Mouse (Mus musculus) neural tube, embryonic 12.5 days (tissue): ENCODE data around the gene Dedd. TPM values are rescaled to one million over a fixed set of nuclear protein-coding genes. Genes with fewer than 3 reads are reported as not detected.

Source experiments
- ATAC-seq: fragments of 200-750 bp; cut with Nextera tagmentation; 2 replicates; pipeline ENCODE4 v1.8.0; 2017; ENCODE audit warnings: low read depth, mild to moderate bottlenecking, moderate TSS enrichment, moderate library complexity; ENCODE audit not compliant: low FRiP score
- H3K27ac ChIP-seq: fragments of 300-500 bp; sonication (generic); 2 replicates; pipeline ENCODE4 v1.5.1; 2016
- H3K27me3 ChIP-seq: fragments of 300-500 bp; sonication (generic); replicated peaks from 2 replicates; pipeline ENCODE4 v1.6.1; 2016; ENCODE audit warnings: mild to moderate bottlenecking
- H3K36me3 ChIP-seq: fragments of 300-500 bp; sonication (generic); 2 replicates; pipeline ENCODE4 v1.6.1; 2016; ENCODE audit warnings: mild to moderate bottlenecking
- H3K4me1 ChIP-seq: fragments of 300-500 bp; sonication (generic); 2 replicates; pipeline ENCODE4 v1.6.1; 2016
- H3K4me2 ChIP-seq: fragments of 300-500 bp; sonication (generic); replicated peaks from 2 replicates; pipeline ENCODE4 v1.6.1; 2016; ENCODE audit warnings: mild to moderate bottlenecking
- H3K4me3 ChIP-seq: fragments of 300-500 bp; sonication (generic); 2 replicates; pipeline ENCODE4 v1.5.1; 2016
- H3K9ac ChIP-seq: fragments of 300-500 bp; sonication (generic); 2 replicates; pipeline ENCODE4 v1.6.1; 2016; ENCODE audit warnings: mild to moderate bottlenecking
- H3K9me3 ChIP-seq: fragments of 300-500 bp; sonication (generic); 2 replicates; pipeline ENCODE4 v1.6.1; 2016; ENCODE audit warnings: mild to moderate bottlenecking
- WGBS: fragments of 180-500 bp; shearing (Covaris S2); methylation state at CpG from one replicate; pipeline ENCODE4 v1.1.7; 2016; 5-methylcytosine and 5-hydroxymethylcytosine counted together
- polyA plus RNA-seq: library from polyadenylated mRNA; unstranded; fragments of >200 nt; fragmentation: Nextera tagmentation; extraction: Ambion mirVana; gene quantifications from 2 replicates; pipeline ENCODE4 v1.2.1, GENCODE M21; 2016

Dedd gene
- polyA plus RNA-seq, 1 experiment from 2014 or later, result 57.3 TPM

DNA sequence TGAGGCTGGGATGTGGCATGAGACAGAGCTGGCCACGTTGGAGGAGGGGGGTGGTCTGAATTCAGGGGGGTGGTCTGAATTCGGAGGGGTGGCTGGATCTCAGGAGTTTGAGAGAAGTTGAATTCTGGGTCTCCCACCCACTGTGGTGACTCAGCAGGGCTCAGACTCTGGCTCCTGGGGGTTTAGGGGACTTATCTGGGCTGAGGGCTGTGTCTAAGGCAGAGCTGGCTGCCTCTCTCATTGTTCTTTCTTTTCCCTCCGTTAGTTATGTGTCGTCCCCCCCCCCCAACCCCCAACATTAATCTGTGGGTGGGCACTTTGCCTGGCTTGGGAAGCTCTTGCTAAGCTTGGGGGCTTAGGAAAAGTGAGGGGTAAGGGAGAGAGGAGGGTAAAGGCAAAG lies 45.0 kb downstream of the Dedd start:
- H3K36me3 ChIP-seq, result no peaks in the 10 kb centered on the region
- 10% methylated on average over 2 of the region's 4 CpGs for WGBS
- no peak overlapping the region for H3K4me2 ChIP-seq
- no peak for ATAC-seq
- no peak overlapping the region for H3K9ac ChIP-seq
- H3K27ac ChIP-seq, result no peak overlapping the region
- H3K4me3 ChIP-seq, result no peak overlapping the region
- peaks cover 5% of the 10 kb centered on the region; the same call in 1 of the 2 replicates for H3K4me1 ChIP-seq
- no peaks in the 10 kb centered on the region; the same call in 1 of the 2 replicates for H3K27me3 ChIP-seq
- no peaks in the 10 kb centered on the region for H3K9me3 ChIP-seq

DNA sequence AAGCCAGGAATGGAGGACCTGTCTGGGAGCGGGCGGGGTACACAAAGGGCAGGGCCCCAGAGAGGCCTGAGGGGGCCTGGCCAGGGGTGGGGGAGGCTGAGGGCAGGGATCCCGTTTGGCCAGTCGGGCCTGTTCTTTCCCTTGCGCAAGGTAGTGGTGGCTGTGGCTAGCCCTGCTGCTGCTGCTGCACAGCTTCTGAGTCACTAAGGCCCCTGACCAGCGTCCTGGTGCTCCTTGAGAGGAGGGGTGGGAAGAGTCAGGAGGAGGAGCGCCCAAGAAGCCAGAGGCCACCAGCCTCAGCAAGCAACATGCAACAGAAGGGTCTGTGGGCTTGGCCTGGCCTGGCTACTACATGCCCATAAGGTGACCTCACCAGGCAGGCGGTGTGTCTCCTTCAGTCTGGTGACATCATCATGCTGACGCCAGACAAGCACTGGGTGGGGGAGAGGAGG lies 46.7 kb downstream of the Dedd start:
- H3K27me3 ChIP-seq, result peaks cover 11% of the 10 kb centered on the region; the same call in 1 of the 2 replicates
- H3K27ac ChIP-seq, result no peak overlapping the region
- no peak overlapping the region for H3K9ac ChIP-seq
- H3K9me3 ChIP-seq, result no peaks in the 10 kb centered on the region
- no peak overlapping the region for H3K4me2 ChIP-seq
- no peak for ATAC-seq
- peaks cover 12% of the 10 kb centered on the region; the same call in 1 of the 2 replicates for H3K4me1 ChIP-seq
- no peaks in the 10 kb centered on the region for H3K36me3 ChIP-seq
- 63% methylated on average over 9 of the region's 9 CpGs for WGBS
- H3K4me3 ChIP-seq, result no peak overlapping the region

DNA sequence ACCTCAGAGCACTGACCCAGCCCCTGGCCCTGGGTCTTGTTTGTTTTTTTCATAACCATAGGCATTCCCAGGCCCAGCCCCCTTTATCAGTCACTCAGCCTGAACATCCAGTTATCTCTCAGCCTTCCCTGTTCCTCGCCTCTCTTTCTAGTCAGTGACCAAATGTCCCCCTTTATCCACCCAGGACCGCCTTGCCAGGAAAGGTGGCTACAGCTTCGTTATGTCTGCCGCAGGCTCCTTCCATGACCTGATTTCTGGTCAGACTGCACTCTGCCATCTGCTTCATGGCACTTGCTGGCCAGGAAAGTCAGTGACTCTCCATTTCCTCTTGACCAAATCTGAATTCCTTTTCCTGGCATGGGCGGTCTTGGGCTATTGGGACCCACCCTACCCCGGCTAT lies 49.4 kb downstream of the Dedd start:
- Histone ChIP-seq H3K9me3 (no peaks in the 10 kb centered on the region), H3K9ac (no peak overlapping the region), H3K36me3 (no peaks in the 10 kb centered on the region), H3K27ac (no peak overlapping the region), H3K27me3 (peaks cover 11% of the 10 kb centered on the region; the same call in 1 of the 2 replicates), H3K4me3 (no peak overlapping the region), H3K4me2 (no peak overlapping the region), H3K4me1 (peaks cover 12% of the 10 kb centered on the region; the same call in 1 of the 2 replicates)
- WGBS, result 86% methylated on average over 6 of the region's 6 CpGs
- ATAC-seq, result no peak

DNA sequence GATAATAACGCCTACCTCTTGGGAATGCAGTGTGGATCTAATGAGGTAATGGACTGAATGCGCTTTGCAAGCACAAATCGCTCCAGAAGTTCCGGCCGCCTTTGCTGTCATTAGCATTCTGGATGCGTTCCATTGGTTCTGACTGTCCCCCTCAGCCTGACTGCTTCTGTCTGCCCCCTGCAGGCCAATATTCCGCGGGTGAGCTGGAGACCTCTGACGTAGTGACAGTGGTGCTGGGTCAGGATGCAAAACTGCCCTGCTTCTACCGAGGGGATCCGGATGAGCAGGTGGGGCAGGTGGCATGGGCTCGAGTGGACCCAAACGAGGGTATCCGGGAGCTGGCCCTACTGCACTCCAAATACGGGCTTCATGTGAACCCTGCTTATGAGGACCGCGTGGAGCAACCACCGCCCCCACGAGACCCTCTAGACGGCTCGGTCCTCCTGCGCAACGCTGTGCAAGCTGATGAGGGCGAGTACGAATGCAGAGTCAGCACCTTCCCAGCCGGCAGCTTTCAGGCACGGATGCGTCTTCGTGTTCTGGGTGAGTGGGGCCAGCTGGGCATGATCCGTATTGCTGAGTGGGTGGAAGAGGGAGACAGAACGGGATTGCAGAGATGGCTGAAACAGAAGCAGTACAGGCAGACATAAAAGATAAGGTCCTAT lies 51.1 kb downstream of the Dedd start:
- Histone ChIP-seq H3K4me1 (peaks cover 7% of the 10 kb centered on the region; the same call in 1 of the 2 replicates), H3K27ac (no peak overlapping the region), H3K27me3 (peaks cover 11% of the 10 kb centered on the region; the same call in 1 of the 2 replicates), H3K4me3 (peak overlapping the region; percentile 25), H3K9ac (peak overlapping the region; percentile 26; the same call in 1 of the 2 replicates), H3K9me3 (no peaks in the 10 kb centered on the region), H3K4me2 (peak overlapping the region; percentile 59), H3K36me3 (no peaks in the 10 kb centered on the region)
- WGBS, result 3% methylated on average over 31 of the region's 31 CpGs
- ATAC-seq, result peak; percentile 80

DNA sequence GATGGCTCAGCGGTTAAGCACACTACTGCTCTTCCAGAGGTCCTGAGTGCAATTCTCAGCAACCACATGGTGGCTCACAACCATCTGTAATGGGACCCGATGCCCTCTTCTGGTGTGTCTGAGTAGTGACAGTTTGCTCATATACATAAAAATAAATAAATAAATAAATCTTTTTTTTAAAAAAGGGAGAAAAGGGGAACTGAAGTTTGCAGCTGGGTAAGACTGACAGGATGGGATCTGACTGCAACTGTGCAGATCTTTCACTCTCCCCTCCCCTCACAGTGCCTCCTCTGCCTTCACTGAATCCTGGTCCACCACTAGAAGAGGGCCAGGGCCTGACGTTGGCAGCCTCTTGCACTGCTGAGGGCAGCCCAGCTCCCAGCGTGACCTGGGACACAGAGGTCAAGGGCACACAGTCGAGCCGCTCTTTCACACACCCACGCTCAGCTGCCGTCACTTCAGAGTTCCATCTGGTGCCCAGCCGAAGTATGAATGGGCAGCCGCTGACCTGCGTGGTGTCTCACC lies 53.2 kb downstream of the Dedd start:
- no peak for ATAC-seq
- no peak overlapping the region for H3K4me3 ChIP-seq
- peaks cover 7% of the 10 kb centered on the region; the same call in 1 of the 2 replicates for H3K4me1 ChIP-seq
- WGBS, result 83% methylated on average over 11 of the region's 11 CpGs
- peaks cover 11% of the 10 kb centered on the region; the same call in 1 of the 2 replicates for H3K27me3 ChIP-seq
- H3K27ac ChIP-seq, result no peak overlapping the region
- H3K4me2 ChIP-seq, result no peak overlapping the region
- H3K9me3 ChIP-seq, result no peaks in the 10 kb centered on the region
- no peaks in the 10 kb centered on the region for H3K36me3 ChIP-seq
- no peak overlapping the region for H3K9ac ChIP-seq

DNA sequence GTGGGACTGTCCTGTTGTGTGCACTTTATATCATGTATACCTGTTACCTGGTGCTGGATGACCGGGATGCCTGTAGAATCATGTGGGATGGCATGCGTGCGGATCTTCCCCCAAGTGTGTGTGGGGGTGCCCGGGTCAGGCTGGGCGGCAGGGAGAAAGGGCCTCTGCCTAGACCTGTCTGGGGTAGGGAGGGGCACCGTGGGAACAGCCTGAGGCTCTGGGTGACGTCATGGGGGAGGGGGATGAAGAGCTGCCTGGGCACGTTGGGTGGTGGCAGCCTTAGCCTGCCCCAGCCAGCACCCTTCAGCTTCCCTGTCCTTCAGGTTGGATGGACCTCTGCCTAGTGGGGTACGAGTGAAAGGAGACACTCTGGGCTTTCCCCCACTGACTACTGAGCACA lies 55.4 kb downstream of the Dedd start:
- no peak overlapping the region for H3K4me3 ChIP-seq
- H3K36me3 ChIP-seq, result no peaks in the 10 kb centered on the region
- ATAC-seq, result no peak
- H3K4me2 ChIP-seq, result no peak overlapping the region
- H3K9ac ChIP-seq, result no peak overlapping the region
- peaks cover 9% of the 10 kb centered on the region; the same call in 1 of the 2 replicates for H3K27me3 ChIP-seq
- H3K4me1 ChIP-seq, result peaks cover 7% of the 10 kb centered on the region; the same call in 1 of the 2 replicates
- no peaks in the 10 kb centered on the region for H3K9me3 ChIP-seq
- no peak overlapping the region for H3K27ac ChIP-seq
- 68% methylated on average over 9 of the region's 9 CpGs for WGBS

DNA sequence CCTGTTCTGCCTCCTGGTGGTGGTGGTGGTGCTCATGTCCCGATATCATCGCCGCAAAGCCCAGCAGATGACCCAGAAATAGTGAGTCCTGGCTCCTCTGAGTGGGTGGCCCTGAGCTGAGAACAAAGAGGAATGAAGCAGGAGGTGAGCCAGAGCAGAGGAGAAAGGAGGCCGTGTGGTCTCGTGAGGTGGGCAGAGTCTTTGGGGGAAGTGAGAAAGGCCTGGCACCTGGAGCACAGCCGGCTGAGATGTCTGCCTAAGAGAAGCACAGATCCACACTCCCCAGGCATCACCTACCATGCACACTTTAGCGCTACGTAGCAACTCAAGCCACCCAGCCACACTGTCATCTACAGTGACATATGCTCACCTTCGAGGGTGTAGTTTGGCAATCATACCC lies 56.2 kb downstream of the Dedd start:
- Histone ChIP-seq H3K4me1 (peaks cover 2% of the 10 kb centered on the region; the same call in 1 of the 2 replicates), H3K27ac (no peak overlapping the region), H3K4me2 (no peak overlapping the region), H3K9me3 (no peaks in the 10 kb centered on the region), H3K36me3 (no peaks in the 10 kb centered on the region), H3K4me3 (no peak overlapping the region), H3K27me3 (peaks cover 4% of the 10 kb centered on the region; the same call in 1 of the 2 replicates), H3K9ac (no peak overlapping the region)
- no peak for ATAC-seq
- 68% methylated on average over 9 of the region's 9 CpGs for WGBS

DNA sequence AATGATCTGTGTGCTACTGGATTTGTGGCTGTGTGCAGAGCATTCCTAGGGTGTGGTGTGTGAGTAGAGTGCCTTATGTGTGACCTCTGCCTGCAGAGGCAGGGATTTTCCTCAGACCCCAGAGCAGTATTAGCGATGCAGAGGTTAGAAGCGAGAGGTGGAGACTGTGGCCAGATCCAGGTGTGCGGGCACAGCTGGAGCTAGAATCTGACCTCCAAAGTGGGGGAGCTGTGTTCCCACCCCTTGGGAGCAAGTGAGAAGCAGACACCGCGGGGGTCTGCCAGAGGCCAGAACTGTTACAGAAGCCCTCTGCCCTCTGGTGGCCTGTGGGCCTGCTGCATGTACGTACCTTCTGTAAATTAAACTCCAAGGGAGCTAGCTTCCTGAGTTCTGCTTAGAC lies 58.2 kb downstream of the Dedd start:
- 23% methylated on average over 6 of the region's 6 CpGs for whole genome bisulfite sequencing
- Histone ChIP-seq H3K4me2 (no peak overlapping the region), H3K4me3 (no peak overlapping the region), H3K27ac (no peak overlapping the region), H3K36me3 (no peaks in the 10 kb centered on the region), H3K4me1 (no peaks in the 10 kb centered on the region), H3K9me3 (no peaks in the 10 kb centered on the region), H3K9ac (no peak overlapping the region), H3K27me3 (no peaks in the 10 kb centered on the region)
- peak; percentile 35; the same call in 1 of the 2 replicates for ATAC-seq

DNA sequence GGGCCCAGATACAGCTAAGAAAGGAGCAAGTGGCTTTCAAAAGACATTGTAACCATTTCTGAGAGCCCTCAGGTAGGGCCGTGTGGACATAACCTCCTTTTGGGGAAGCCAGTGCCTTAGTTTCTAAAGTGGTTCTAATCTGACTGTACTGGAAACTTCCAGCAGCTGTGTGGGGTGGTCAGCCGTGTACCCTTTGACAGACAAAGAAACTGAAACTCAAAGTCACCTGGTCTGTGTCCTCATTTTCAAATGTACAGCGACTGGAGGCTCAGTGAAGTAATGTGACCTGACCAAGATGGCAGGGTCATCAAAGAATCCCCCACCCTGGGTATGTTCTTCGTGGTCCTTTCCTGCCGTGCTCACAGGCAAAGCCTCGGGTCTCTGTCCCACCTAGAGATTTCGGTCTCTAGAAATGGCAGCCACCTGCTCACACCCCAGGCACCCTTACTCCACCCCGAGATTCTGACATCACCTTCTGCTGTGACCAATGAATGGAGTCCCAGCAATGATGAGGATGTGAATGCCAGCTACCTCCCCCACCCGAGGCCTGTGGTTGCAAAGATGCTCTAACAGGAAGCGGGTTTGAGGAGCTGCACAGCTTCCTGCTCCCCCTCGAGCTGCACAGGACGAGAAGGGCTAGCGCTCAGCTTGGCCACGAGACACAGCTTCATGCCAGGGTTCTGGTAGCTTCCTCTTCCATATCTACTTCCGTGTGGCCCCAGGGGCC lies 59.6 kb downstream of the Dedd start, which contains the start of gene Arhgap30:
Gene Arhgap30 (plus strand): TSS at position 579 of the 727 bp plus-strand sequence.
- ATAC-seq, result no peak
- no peaks in the 10 kb centered on the region for H3K4me1 ChIP-seq
- H3K9me3 ChIP-seq, result no peaks in the 10 kb centered on the region
- H3K36me3 ChIP-seq, result no peaks in the 10 kb centered on the region
- no peak within 1 kb of the TSS for H3K4me3 ChIP-seq
- no peak within 1 kb of the TSS for H3K27ac ChIP-seq
- no peak within 1 kb of the TSS for H3K9ac ChIP-seq
- H3K27me3 ChIP-seq, result no peaks in the 10 kb centered on the region
- 84% methylated on average over 15 of the region's 15 CpGs for WGBS
- H3K4me2 ChIP-seq, result no peak within 1 kb of the TSS

DNA sequence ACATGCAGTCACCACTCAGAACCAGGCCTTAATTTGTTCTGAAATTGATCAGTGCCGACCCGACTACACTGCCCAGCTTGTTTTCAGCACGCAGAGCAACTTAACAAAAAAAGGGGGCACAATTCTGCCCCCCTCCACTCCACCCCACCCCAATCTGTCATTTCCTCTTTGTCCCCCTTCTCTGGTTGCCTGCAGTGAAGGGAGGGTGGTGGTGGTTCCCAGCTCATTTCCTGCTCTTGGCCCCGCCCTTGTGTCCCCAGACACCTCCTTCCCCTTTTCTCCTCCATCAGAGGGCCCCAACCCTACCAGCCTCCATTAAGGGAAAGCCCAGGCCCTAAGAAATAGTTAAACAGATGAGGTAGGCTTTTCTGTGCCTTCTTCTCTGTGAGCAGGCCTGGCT lies 61.2 kb downstream of the Dedd start:
- WGBS, result 79% methylated on average over 4 of the region's 4 CpGs
- Histone ChIP-seq H3K4me3 (no peak overlapping the region), H3K9ac (no peak overlapping the region), H3K4me1 (no peaks in the 10 kb centered on the region), H3K36me3 (no peaks in the 10 kb centered on the region), H3K4me2 (no peak overlapping the region), H3K27me3 (no peaks in the 10 kb centered on the region), H3K9me3 (no peaks in the 10 kb centered on the region), H3K27ac (no peak overlapping the region)
- ATAC-seq, result no peak
